Mouse (Mus musculus) megakaryocyte, embryonic 14.5 days (primary cell): ENCODE data around the gene Slc6a21.

Source experiments
- FLI1 ChIP-seq: IDR thresholded peaks from 2 replicates; pipeline ENCODE4 v1.6.1; 2012; ENCODE audit warnings: low read length, inconsistent platforms, mixed read lengths
- GATA1 ChIP-seq: IDR thresholded peaks from 3 replicates; pipeline ENCODE4 v1.6.1; 2012; ENCODE audit warnings: mixed read lengths, low read length, inconsistent platforms, borderline replicate concordance

GRCm38 (mm10) chr7:45296626-45297025 is 19.3 kb downstream of the Slc6a21 start:
- no peak for TF ChIP-seq GATA1
- no peak for TF ChIP-seq FLI1
